Mouse (Mus musculus) heart, postnatal 25 days (tissue): Measurements from ENCODE around the gene Mafg. TPM values are rescaled to one million over a fixed set of nuclear protein-coding genes. Genes with fewer than 3 reads are reported as not detected.

Experiments used
- DNase-seq: peaks from one replicate; pipeline ENCODE4 v3.0.0; 2022; ENCODE audit warnings: low spot score
- intact Hi-C: fragments of 180-260 bp; cut with DNase I; formaldehyde crosslinking; loops from one replicate; pipeline ENCODE4 v1.15.1; 2025
- total RNA-seq, 2 experiments: library from RNA; stranded (reverse); gene quantifications; 2 replicates each; pipeline ENCODE4 v1.2.3; 2021

Gene Mafg
- total RNA-seq, 2 experiments from 2014 or later, result 38.7 to 42.1 TPM

DNA sequence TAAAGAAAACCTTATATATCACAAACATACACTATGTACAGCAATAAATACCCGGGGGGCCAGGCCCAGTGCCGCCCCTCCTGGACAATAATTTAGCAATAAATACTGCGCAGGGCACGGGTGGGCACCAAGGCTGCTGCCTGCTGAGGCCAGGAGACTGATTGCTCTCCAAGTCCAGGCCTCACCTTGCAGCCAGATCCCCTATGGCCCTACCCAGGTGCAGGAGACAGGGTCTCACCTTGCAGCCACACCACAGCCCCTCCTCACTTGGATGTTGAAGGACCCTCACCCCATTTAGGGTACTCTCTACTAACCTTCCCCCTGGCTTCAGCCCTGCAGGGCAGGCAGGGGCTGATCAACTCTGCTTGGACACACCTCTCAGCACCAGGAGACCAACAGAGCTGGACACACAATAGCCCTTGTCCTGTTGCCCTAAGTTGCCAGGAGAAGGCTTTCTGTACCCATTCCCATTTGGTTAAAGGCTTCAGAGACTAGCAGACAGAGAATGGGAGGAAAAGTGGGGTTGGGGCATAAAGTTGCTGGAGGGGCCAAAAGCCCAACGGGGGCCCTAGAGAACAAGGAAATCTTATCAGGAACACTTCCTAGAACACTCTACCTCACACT is 8.1 kb downstream of the Mafg start, which contains the start of gene Sirt7:
Gene Sirt7, minus strand, starts transcription at position 89 of the 624 bp plus-strand sequence.
- no peak for DNase-seq
- intact Hi-C loops, result loop anchor here (2.0 to 5.0 kb wide), 2 partner anchors 47 to 88 kb away; partner anchors contain the start of genes Aspscr1, Cenpx and Lrrc45

DNA sequence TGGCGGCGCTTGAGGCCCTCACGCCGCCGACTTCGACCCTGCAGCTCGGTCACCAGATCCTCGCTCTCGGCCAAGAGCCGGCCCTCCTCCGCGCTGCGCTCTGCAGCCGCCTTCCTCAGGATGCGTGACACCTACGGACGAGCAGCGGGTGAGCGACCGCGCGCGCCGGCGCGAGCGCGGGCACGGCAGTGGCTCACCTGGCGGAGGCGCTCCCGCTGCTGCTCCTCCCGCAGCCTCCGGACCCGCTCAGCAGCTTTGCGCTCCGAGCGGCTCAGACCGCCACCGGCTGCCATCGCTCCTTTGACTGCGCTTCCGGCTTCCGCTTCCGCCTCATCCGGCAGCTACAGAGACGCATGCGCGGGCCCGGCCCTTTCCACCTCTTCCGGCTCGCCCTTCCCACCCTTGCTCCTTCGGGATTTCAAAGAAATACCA is 8.7 kb downstream of the Mafg start:
- peak; percentile 74 for DNase-seq
- intact Hi-C loops, result loop anchor here (2.0 to 5.0 kb wide), 2 partner anchors 48 to 88 kb away; partner anchors contain the start of genes Aspscr1, Cenpx and Lrrc45

DNA sequence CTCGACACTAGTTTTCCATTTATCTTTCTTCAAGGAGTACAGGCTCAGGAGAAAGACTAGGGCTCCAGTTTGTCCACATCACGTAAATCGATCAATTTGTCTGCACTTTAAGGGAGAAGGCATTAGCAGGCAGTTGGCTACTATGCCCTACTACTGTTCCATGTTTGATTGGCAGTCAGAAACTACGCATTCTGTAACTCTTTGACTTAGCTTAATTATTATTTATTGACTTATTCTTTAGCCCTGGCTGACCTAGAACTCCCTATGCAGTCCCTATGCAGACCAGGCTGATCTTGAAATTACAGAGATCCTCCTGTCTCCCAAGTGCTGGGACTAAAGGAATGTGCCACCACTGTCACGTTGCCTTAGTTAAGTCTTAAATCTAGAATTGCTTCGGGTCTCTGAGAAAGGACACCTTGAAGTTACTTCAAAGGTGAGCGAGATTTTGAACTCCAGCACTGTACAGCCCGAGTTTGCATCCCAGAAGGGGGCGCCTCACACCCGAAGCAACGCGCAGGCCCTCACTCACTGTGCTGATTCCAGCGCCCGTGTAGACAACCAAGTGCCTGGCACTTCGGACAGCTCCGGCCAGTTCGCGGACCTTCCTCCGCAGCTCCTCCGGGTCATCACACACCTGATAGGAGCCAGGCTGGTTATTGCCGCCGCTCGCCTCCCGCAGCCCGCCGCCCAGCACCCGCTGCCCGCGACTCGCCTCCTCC is 9.3 kb downstream of the Mafg start:
- no peak for DNase-seq
- intact Hi-C loops, result loop anchor here (2.0 kb wide), 1 partner anchor 89 kb away; the partner anchor contains the start of genes Cenpx and Lrrc45

DNA sequence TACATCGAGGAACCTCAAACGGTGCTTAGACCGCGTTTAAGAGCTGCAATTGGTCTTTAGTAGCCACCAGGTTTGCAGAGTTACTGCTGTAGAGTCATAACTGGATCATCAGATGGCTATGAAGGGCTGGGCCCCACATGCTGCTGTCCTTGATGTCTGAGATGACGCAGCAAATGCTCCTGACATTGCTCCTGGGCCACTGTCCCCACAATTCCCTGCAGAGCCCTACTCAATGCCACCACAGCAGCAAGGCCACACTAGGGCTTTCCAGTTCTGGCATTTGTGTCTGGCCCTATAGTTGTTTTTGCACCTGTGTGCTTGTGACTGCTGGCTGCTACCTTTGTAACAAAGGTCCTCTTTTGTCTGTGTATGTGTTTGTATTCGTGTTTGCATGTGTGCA is 10.6 kb downstream of the Mafg start:
- no peak for DNase-seq
- intact Hi-C loops, result no loop called here

DNA sequence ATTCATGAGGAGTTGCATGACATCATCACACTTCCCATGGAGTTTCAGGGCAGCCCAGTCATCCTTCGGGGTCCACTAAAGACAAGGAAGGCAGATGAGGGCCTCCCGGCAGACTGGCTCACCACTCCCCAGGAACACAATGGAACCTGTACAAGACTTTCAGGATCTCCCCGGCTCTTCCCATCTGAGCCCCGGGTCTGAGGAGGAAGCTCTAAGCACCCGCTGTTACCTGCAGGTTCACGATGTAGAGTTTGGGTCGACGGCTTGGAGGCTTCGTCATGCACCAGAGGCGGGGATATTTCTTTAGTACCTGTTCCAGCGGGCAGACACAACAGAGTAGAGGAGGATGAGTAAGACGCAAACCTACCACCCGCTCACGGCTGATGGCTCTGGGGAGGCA is 13.2 kb downstream of the Mafg start:
- intact Hi-C loops, result no loop called here
- no peak for DNase-seq

DNA sequence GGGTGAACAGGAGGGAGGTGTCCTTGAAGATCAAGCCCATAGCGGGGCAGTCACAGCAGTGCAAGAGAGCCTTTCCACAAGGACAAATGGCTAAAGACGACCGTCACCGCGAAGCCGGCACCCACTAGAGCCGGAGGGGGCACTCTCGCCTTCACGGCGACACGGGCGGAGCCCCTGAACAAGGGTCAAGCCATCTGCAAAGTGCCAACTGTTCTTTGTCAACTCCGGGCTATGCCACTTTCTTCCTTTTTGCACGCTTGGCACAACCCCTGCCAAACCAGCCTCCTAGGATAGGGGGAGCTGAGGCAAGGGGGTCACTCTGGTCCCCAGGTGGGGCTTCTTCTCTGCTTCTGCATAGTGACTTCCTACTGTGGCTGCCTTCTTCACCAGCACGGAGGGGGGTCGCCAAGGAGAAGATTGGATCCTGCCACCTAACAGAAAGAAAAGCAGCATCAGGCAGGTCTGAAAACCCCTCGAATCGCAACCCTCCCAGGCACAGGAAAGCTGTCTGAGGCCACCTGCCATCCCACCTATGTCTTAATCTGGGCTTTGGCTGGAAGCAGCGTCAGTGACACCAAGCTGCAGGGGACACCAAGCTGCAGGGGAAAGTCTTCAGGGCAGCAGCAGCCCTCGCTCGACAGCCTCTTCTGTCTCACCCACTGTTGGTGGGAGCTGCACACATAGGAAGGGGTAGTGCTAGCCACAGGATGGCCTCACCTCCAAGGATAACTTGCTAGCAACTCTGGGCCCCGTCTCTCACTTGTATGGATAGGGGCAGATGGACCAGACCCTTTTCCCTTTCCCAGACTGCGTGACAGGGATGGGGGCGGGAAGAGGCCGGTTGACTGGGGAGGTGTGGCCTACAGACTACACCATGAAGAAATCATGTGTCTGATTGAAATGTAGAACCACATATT is 14.5 kb downstream of the Mafg start:
- no peak for DNase-seq
- intact Hi-C loops, result no loop called here

DNA sequence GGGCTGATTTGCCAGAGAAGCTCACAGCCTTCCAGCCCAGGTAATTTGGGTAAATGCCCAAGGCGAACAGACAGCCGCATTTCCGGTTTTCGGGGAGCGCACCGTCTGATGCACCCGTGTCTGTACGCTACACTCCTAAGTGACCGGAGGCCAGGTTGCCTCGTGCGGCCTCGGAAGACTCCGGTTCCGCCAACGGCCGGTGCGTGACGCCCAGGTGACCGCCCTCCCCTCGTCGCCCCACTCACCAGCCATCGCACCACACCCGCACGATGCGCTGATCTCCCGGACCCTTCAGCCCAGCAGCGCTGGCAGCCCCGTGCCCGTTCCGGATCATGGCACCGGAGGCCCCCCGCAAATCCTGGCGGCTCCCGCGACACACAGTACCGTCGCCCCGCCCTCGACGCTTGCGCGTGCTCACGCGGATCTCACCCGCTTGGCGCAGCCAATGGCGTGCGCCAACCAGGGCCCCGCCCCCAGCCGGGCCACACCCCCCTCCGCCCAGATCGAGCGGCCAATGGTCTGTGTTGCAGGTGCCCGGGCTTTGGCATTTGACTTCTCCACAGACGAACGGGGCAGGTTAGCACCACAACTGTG is 15.8 kb downstream of the Mafg start, which contains the start of gene Pcyt2:
Gene Pcyt2, minus strand, starts transcription at position 418 of the 594 bp plus-strand sequence.
- intact Hi-C loops, result no loop called here
- peak; percentile 76 for DNase-seq

DNA sequence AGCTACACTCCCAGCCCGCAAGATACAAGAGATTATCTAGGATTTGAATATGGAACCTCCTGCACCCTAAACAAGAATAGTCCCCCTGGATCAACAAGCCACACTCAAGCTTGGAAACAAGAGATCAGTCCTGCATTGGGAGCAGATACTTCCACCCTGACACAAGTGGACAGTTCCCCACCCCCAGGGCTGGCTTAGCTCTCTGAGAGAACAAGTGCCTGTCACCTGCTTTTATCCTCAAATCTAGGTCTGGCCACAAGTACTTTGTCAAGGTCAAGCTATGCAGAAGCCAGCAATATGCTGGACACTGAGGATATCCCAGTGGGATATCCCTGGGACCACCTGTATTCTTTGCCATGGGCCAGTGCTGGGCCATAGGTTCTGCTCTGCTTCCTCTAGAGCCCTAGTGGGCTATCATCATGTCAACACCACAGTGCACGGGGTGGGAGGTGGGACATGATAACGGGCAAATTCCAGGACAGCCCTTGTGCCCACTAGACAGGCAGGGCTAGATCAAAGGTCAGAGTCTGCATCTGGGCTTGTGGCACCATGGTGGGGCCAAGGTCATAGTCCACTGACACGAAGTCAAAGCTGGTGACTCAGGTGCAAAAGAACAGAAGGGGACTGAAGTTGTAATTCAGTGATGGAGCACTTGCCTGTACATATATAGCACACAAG is 16.6 kb downstream of the Mafg start:
- no peak for DNase-seq
- intact Hi-C loops, result no loop called here

DNA sequence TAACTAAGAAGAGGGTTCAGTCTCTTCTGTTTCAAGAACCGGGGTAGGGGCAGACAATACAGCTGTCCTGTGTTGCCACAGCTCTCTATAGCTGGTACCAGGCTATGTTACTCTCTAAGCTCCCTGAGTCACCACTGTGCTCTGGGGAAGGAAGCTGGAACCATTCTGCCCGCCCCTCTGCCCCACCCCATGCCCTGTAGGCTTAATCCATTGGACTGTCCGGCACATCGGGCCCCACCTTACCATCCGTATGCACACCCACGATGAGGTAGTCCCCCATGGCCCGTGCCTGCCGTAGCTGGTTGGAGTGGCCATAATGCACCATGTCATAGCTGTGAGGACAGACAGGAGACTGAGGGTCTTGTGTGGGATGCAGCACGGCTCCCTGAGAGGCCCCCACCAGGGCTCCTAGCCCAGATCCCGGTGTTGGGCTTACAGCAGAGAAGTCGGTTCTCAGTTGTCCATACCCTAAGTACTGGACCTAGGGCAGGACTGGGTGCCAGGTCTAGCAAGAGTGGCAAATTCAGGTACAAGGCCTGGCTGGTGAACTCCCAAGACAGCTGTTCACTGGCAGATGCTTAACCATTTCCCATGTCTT is 17.7 kb downstream of the Mafg start:
- intact Hi-C loops, result no loop called here
- no peak for DNase-seq

DNA sequence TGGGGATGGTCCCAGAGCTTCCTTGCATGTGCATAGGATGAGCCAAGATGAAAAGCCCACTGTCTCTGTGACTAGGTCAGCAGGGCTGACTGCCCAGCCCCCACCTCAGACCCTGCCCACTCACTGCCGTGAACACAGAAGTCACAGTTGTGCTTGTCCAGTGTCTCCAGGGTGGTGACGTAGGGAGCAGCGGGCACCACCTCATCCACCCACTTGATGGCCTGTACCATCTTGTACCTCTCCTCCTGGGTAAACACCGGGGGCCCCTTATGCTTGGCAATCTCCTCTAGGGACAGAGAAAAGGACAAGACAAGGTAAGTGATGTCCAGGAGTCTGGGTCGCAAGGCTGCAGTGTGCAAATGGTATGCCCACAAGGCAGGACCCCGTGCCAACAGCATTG is 18.2 kb downstream of the Mafg start:
- DNase-seq, result no peak
- intact Hi-C loops, result no loop called here

DNA sequence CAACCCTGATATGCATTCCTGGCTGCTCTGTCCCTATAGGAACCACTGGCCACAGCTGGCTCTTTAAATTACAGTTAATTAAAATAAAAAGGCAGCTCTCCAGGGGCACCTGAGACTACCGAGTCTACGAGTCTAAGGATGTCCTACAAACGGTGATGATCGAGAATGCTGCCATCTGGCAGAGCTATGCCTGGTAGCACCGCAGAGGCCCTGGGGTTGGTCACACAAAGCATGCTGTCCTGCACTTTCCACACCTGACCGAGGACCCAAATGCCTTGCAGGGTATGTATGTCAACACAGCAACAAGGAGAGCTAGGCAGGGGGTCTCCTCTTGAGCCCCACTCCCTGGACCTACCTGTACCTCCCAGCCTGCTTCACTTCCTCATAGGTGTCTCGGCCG is 19.4 kb downstream of the Mafg start:
- DNase-seq, result no peak
- intact Hi-C loops, result loop anchor here (2.0 kb wide), 3 partner anchors 35 to 125 kb away; no protein-coding TSS in a partner anchor

DNA sequence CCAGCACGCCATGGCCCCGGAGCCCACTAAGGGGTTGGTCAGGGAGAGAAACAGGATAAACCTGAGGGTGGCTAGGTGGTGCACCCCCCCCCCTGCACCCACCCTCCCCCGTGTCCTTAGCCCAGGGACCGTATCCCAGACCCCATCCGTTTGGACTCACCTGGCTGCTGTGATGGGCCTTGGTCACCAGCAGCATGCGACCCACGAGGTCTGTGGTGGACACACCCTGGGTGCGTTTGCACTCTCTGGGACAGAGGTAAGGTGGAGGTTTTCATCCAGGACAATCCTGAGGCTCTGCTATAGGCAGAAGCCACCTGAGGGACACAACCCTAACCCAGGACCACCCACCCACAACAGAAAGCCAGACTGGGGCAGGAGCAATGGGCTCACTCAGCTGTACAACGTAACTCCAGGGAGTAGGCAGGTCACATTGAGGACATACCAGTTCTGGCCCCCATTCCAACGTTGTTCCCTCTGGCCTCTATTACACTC is 19.9 kb downstream of the Mafg start:
- no peak for DNase-seq
- intact Hi-C loops, result loop anchor here (2.0 kb wide), 3 partner anchors 35 to 125 kb away; no protein-coding TSS in a partner anchor

DNA sequence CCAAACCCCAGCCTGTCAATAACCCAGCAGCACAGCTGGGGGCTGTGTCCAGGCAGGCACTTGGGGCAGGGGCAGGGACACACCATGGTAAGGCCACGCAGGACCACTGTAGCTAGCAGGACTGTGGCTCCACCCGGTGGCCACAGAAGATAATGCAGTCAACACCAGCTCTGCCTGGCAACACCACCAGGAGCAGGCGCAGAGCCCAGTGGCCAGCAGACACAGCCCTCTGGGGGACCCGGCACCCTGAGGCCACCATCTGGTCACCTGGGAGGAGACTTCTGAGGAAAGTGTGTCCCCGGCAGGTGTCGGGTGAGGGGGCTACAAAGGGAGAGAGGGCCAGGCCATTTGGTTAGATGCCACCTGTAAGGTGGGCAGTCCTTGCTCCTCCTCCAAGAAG is 20.6 kb downstream of the Mafg start:
- peak; percentile 48 for DNase-seq
- intact Hi-C loops, result loop anchor here (2.0 kb wide), 3 partner anchors 34 to 124 kb away; no protein-coding TSS in a partner anchor

DNA sequence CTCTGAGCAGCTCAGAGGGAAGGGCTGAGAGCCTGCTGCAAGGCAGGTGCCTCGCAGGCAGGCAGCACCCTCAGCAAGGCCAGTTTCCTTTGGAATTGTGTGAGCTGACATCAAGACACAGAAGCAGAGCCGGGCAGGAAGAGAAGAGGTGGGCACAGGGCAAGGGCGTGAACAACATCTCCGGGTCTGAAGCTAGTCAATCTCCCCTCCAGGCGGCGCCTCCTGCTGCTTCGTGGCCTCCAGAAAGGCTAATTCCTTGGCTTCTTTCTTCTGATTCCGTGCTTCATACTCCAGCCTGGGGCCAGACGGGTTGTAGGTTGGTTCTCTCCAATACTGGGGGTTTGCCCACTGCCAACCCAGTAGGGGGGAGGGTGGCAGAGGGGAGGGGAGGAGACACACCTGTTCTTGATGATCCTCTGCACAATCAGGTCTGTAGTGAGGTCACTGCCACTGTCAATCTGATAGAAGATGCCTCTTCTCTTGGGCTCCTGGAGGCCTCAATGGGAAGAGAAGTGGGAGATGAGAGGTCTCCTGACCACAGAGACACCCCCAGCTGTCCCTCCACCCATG is 22.8 kb downstream of the Mafg start:
- intact Hi-C loops, result no loop called here
- DNase-seq, result no peak

DNA sequence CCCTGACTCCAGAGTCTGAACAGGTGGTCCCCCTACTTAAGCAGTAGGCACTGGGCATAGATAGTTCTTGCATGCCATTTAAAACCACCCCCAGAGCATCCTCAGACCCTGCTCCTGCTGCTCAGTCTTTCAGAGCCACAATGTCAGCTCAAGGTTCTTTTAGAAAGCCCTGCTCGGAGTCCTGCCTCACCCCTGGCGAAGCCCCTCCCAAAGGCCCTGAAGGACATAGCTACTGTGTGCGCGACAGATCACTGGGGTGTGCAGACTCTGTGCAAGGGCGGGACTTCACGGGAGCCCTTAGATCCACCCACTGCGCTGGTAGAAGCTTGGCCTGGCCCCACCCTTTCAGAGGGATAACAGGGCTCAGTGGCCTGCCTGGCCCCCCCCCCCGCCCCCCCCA is 24.1 kb downstream of the Mafg start:
- intact Hi-C loops, result no loop called here
- DNase-seq, result no peak

DNA sequence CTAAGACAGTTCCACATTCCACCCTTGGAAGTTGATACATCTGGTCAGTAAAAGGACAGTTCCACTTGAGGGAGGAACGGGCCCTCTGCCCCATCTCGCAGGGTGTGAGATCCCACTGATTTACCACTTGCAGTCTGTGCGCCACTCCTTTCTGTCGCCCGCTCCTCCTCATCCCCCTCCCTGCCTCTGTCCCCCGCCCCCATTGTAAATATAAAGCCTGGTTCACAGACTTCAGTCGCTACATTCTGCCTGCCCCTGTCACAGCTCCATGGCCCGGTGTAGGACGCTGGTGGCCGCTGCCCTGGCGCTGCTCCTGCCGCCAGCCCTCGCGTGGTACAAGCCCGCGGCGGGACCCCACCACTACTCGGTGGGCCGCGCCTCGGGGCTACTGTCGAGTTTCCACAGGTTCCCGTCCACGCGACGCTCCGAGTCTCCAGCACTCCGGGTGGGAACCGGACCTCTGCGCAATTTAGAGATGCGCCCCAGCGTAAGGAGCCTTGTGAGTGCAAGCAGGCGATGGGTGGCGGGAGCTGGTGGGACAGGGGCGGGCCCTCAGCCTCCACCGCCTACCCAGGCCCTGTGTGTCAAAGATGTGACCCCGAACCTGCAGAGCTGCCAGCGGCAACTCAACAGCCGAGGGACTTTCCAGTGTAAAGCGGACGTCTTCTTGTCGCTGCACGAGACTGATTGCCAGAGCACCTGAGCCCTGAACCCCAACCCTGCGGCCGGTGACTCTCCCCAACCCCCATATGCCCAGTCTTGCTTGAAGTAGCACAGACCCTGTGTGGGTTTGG is 25.0 kb downstream of the Mafg start, which contains the start of gene Npb:
Gene Npb, plus strand, starts transcription at position 237 of the 794 bp plus-strand sequence.
- no peak for DNase-seq
- intact Hi-C loops, result no loop called here

DNA sequence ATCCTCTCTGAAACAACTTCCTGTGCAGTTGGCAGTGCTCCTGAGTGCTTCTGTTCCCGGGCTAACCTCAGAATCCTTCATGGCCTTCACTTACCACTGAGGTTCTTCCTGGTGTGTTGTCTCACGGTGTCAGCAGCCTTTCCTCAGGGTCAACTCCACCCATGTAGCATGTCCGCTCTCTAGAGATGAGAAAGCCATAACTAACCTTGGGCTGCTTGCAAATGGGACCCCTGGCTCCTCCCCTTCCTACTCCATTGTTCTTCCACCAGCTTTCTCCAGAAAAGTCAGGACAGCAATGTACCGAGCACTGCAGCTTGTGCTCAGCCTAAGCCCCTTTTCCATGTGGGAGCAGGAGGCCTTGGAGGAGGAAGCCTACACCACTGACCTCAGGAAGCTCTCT is 26.6 kb downstream of the Mafg start:
- DNase-seq, result no peak
- intact Hi-C loops, result no loop called here
